Mouse (Mus musculus): ENCODE measurements around the gene Bcas1. TPM values are rescaled to one million over a fixed set of nuclear protein-coding genes. Genes with fewer than 3 reads are reported as not detected.
A peak's percentile ranks its signal among the peaks of the same experiment; 100 is the strongest.

Bcas1 gene
- polyA plus RNA-seq, 1 experiment from 2014 or later = 1.9 TPM

GRCm38 (mm10) chr2:170322013-170322414 is 105.6 kb downstream of the Bcas1 start:
- 39% methylated on average over 3 of the region's 3 CpGs for WGBS
- Histone ChIP-seq H3K36me3 (no peaks in the 10 kb centered on the region), H3K27me3 (no peaks in the 10 kb centered on the region), H3K27ac (0 out of 2 replicates have a peak overlapping the region, but pooled peaks have one; percentile 31), H3K9ac (no peak overlapping the region), H3K4me1 (peaks cover 31% of the 10 kb centered on the region), H3K4me2 (no peak overlapping the region), H3K4me3 (no peak overlapping the region), H3K9me3 (no peaks in the 10 kb centered on the region)
- no peak for ATAC-seq (ENCODE audit: borderline replicate concordance, extremely low read depth, low FRiP score, low TSS enrichment)

GRCm38 (mm10) chr2:170321579-170321978 is 106.1 kb downstream of the Bcas1 start:
- H3K4me2 ChIP-seq = no peak overlapping the region
- H3K4me3 ChIP-seq = no peak overlapping the region
- no peak for ATAC-seq (ENCODE audit: borderline replicate concordance, extremely low read depth, low FRiP score, low TSS enrichment)
- no peaks in the 10 kb centered on the region for H3K36me3 ChIP-seq
- 43% methylated on average over 5 of the region's 5 CpGs for WGBS
- no peaks in the 10 kb centered on the region for H3K9me3 ChIP-seq
- H3K4me1 ChIP-seq = peaks cover 31% of the 10 kb centered on the region
- 0 out of 2 replicates have a peak overlapping the region, but pooled peaks have one; percentile 31 for H3K27ac ChIP-seq
- no peaks in the 10 kb centered on the region for H3K27me3 ChIP-seq
- H3K9ac ChIP-seq = no peak overlapping the region

GRCm38 (mm10) chr2:170319533-170320463 is 107.8 kb downstream of the Bcas1 start:
- peak overlapping the region; percentile 59 for H3K9ac ChIP-seq
- ATAC-seq (ENCODE audit: borderline replicate concordance, extremely low read depth, low FRiP score, low TSS enrichment) = peak; percentile 23; the same call in 1 of the 2 replicates
- no peaks in the 10 kb centered on the region for H3K9me3 ChIP-seq
- H3K27me3 ChIP-seq = no peaks in the 10 kb centered on the region
- 16% methylated on average over 14 of the region's 20 CpGs for WGBS
- H3K36me3 ChIP-seq = no peaks in the 10 kb centered on the region
- peaks cover 31% of the 10 kb centered on the region for H3K4me1 ChIP-seq
- H3K4me2 ChIP-seq = peak overlapping the region; percentile 80
- H3K4me3 ChIP-seq = peak overlapping the region; percentile 41
- H3K27ac ChIP-seq = peak overlapping the region; percentile 71

GRCm38 (mm10) chr2:170318713-170319532 is 108.7 kb downstream of the Bcas1 start:
- peak; percentile 95 for ATAC-seq (ENCODE audit: borderline replicate concordance, extremely low read depth, low FRiP score, low TSS enrichment)
- Histone ChIP-seq H3K27me3 (no peaks in the 10 kb centered on the region), H3K27ac (peak overlapping the region; percentile 65), H3K9ac (no peak overlapping the region), H3K9me3 (no peaks in the 10 kb centered on the region), H3K4me3 (peak overlapping the region; percentile 41), H3K4me1 (peaks cover 27% of the 10 kb centered on the region), H3K4me2 (peak overlapping the region; percentile 80), H3K36me3 (no peaks in the 10 kb centered on the region)
- WGBS = 10% methylated on average over 25 of the region's 25 CpGs

- Histone ChIP-seq H3K27ac (no peak overlapping the region), H3K9ac (no peak overlapping the region), H3K4me3 (no peak overlapping the region), H3K27me3 (no peaks in the 10 kb centered on the region), H3K4me1 (peaks cover 16% of the 10 kb centered on the region), H3K9me3 (no peaks in the 10 kb centered on the region), H3K4me2 (no peak overlapping the region), H3K36me3 (no peaks in the 10 kb centered on the region)
- 89% methylated on average over 4 of the region's 4 CpGs for WGBS
- no peak for ATAC-seq (ENCODE audit: borderline replicate concordance, extremely low read depth, low FRiP score, low TSS enrichment)
Measured at GRCm38 (mm10) chr2:170316774-170317173, 110.9 kb downstream of the Bcas1 start.

GRCm38 (mm10) chr2:170316344-170316743 is 111.3 kb downstream of the Bcas1 start:
- no peaks in the 10 kb centered on the region for H3K36me3 ChIP-seq
- no peaks in the 10 kb centered on the region for H3K27me3 ChIP-seq
- WGBS = 80% methylated on average over 8 of the region's 8 CpGs
- no peaks in the 10 kb centered on the region for H3K9me3 ChIP-seq
- H3K4me1 ChIP-seq = peaks cover 14% of the 10 kb centered on the region
- ATAC-seq (ENCODE audit: borderline replicate concordance, extremely low read depth, low FRiP score, low TSS enrichment) = no peak
- H3K4me2 ChIP-seq = no peak overlapping the region
- no peak overlapping the region for H3K27ac ChIP-seq
- no peak overlapping the region for H3K4me3 ChIP-seq
- H3K9ac ChIP-seq = no peak overlapping the region

GRCm38 (mm10) chr2:170310988-170311359 is 116.7 kb downstream of the Bcas1 start:
- H3K4me3 ChIP-seq = no peak overlapping the region
- ATAC-seq (ENCODE audit: borderline replicate concordance, extremely low read depth, low FRiP score, low TSS enrichment) = no peak
- 69% methylated on average over 6 of the region's 6 CpGs for WGBS
- H3K9me3 ChIP-seq = no peaks in the 10 kb centered on the region
- H3K4me2 ChIP-seq = no peak overlapping the region
- peaks cover 18% of the 10 kb centered on the region; the same call in 1 of the 2 replicates for H3K4me1 ChIP-seq
- H3K9ac ChIP-seq = no peak overlapping the region
- H3K27me3 ChIP-seq = no peaks in the 10 kb centered on the region
- H3K27ac ChIP-seq = no peak overlapping the region
- no peaks in the 10 kb centered on the region for H3K36me3 ChIP-seq

GRCm38 (mm10) chr2:170310310-170310987 is 117.2 kb downstream of the Bcas1 start:
- no peaks in the 10 kb centered on the region for H3K36me3 ChIP-seq
- H3K9me3 ChIP-seq = no peaks in the 10 kb centered on the region
- no peaks in the 10 kb centered on the region for H3K27me3 ChIP-seq
- no peak overlapping the region for H3K9ac ChIP-seq
- H3K4me2 ChIP-seq = no peak overlapping the region
- no peak overlapping the region for H3K4me3 ChIP-seq
- ATAC-seq (ENCODE audit: borderline replicate concordance, extremely low read depth, low FRiP score, low TSS enrichment) = no peak
- H3K27ac ChIP-seq = no peak overlapping the region
- WGBS = 68% methylated on average over 13 of the region's 13 CpGs
- H3K4me1 ChIP-seq = peaks cover 18% of the 10 kb centered on the region; the same call in 1 of the 2 replicates

- no peak overlapping the region for H3K4me3 ChIP-seq
- no peak overlapping the region for H3K9ac ChIP-seq
- H3K9me3 ChIP-seq = no peaks in the 10 kb centered on the region
- 35% methylated on average over 9 of the region's 9 CpGs for WGBS
- H3K36me3 ChIP-seq = no peaks in the 10 kb centered on the region
- H3K4me2 ChIP-seq = no peak overlapping the region
- no peak overlapping the region for H3K27ac ChIP-seq
- no peak for ATAC-seq (ENCODE audit: borderline replicate concordance, extremely low read depth, low FRiP score, low TSS enrichment)
- H3K27me3 ChIP-seq = no peaks in the 10 kb centered on the region
- peaks cover 23% of the 10 kb centered on the region; the same call in 1 of the 2 replicates for H3K4me1 ChIP-seq
Measured at GRCm38 (mm10) chr2:170308966-170309365, 118.7 kb downstream of the Bcas1 start.

GRCm38 (mm10) chr2:170308033-170308820 is 119.4 kb downstream of the Bcas1 start:
- Histone ChIP-seq H3K9ac (no peak overlapping the region), H3K4me3 (no peak overlapping the region), H3K36me3 (no peaks in the 10 kb centered on the region), H3K4me1 (peaks cover 23% of the 10 kb centered on the region; the same call in 1 of the 2 replicates), H3K9me3 (no peaks in the 10 kb centered on the region), H3K27ac (no peak overlapping the region), H3K4me2 (no peak overlapping the region), H3K27me3 (no peaks in the 10 kb centered on the region)
- no peak for ATAC-seq (ENCODE audit: borderline replicate concordance, extremely low read depth, low FRiP score, low TSS enrichment)
- 63% methylated on average over 10 of the region's 10 CpGs for WGBS

GRCm38 (mm10) chr2:170307589-170308021 is 120.0 kb downstream of the Bcas1 start:
- Histone ChIP-seq H3K4me3 (no peak overlapping the region), H3K9ac (no peak overlapping the region), H3K4me2 (no peak overlapping the region), H3K4me1 (peaks cover 23% of the 10 kb centered on the region; the same call in 1 of the 2 replicates), H3K27ac (no peak overlapping the region), H3K36me3 (no peaks in the 10 kb centered on the region), H3K27me3 (no peaks in the 10 kb centered on the region), H3K9me3 (no peaks in the 10 kb centered on the region)
- ATAC-seq (ENCODE audit: borderline replicate concordance, extremely low read depth, low FRiP score, low TSS enrichment) = no peak
- 57% methylated on average over 7 of the region's 7 CpGs for WGBS
